Mouse (Mus musculus) urinary bladder, postnatal 25 days (tissue): ENCODE data around the gene Vwa5b1.

ENCODE experiments used
- DNase-seq: peaks from one replicate; pipeline ENCODE4 v3.0.0; 2022; ENCODE audit warnings: low spot score

Vwa5b1 gene

GRCm38 (mm10) chr4:138530011-138530410, 105.7 kb downstream of the Vwa5b1 start:
- DNase-seq, result no peak

- DNase-seq, result no peak
Measured at GRCm38 (mm10) chr4:138525684-138526083, 110.0 kb downstream of the Vwa5b1 start.

GRCm38 (mm10) chr4:138524769-138525168, 110.9 kb downstream of the Vwa5b1 start:
- no peak for DNase-seq

GRCm38 (mm10) chr4:138523775-138524174, 111.9 kb downstream of the Vwa5b1 start:
- DNase-seq, result no peak

GRCm38 (mm10) chr4:138522296-138522695, 113.4 kb downstream of the Vwa5b1 start:
- no peak for DNase-seq

- no peak for DNase-seq
Measured at GRCm38 (mm10) chr4:138517153-138517789, 118.4 kb downstream of the Vwa5b1 start.

GRCm38 (mm10) chr4:138516448-138516847, 119.2 kb downstream of the Vwa5b1 start:
- DNase-seq, result no peak
